Mouse (Mus musculus) liver, postnatal 0 days (tissue): ENCODE measurements at regions not wholly inside any gene's neighbourhood (a gene's known extent, or its start where the extent isn't known, plus 50 kb on each side); places are given as distances from the start of the nearest gene placed in this dataset.

Experiments used
- CTCF ChIP-seq: sonication (generic); IDR thresholded peaks from 2 replicates; pipeline ENCODE4 v1.5.1; 2016; ENCODE audit warnings: antibody characterized with exemption, low read depth
- EP300 ChIP-seq: IDR thresholded peaks from 2 replicates; pipeline ENCODE4 v1.6.1; 2016; ENCODE audit warnings: antibody characterized with exemption, low read depth, mild to moderate bottlenecking

GRCm38 (mm10) chr4:110121447-110121846 lies 143.6 kb downstream of the Dmrta2 start:
- no peak for TF ChIP-seq CTCF
- no peak for TF ChIP-seq EP300
